Mouse (Mus musculus) hindbrain, embryonic 13.5 days (tissue): ENCODE measurements around the gene Crb2. TPM values are rescaled to one million over a fixed set of nuclear protein-coding genes. Genes with fewer than 3 reads are reported as not detected.
A peak's percentile ranks its signal among the peaks of the same experiment; 100 is the strongest.

Experiments used
- ATAC-seq: fragments of 200-750 bp; cut with Nextera tagmentation; 2 replicates; pipeline ENCODE4 v1.8.0; 2017; ENCODE audit warnings: moderate TSS enrichment; ENCODE audit not compliant: low FRiP score
- H3K27ac ChIP-seq: fragments of 300-500 bp; sonication (generic); 2 replicates; pipeline ENCODE4 v1.5.1; 2015; ENCODE audit warnings: inconsistent platforms, mild to moderate bottlenecking, moderate library complexity
- H3K27me3 ChIP-seq: fragments of 300-500 bp; sonication (generic); 2 replicates; pipeline ENCODE4 v1.6.1; 2015; ENCODE audit warnings: mild to moderate bottlenecking, inconsistent platforms
- H3K36me3 ChIP-seq: fragments of 300-500 bp; sonication (generic); 2 replicates; pipeline ENCODE4 v1.6.1; 2015; ENCODE audit warnings: mild to moderate bottlenecking, inconsistent platforms
- H3K4me1 ChIP-seq: fragments of 300-500 bp; sonication (generic); replicated peaks from 2 replicates; pipeline ENCODE4 v1.6.1; 2015; ENCODE audit warnings: inconsistent platforms
- H3K4me2 ChIP-seq: fragments of 300-500 bp; sonication (generic); 2 replicates; pipeline ENCODE4 v1.6.1; 2015; ENCODE audit warnings: inconsistent platforms, mild to moderate bottlenecking, moderate library complexity
- H3K4me3 ChIP-seq: fragments of 300-500 bp; sonication (generic); 2 replicates; pipeline ENCODE4 v1.5.1; 2015; ENCODE audit warnings: mild to moderate bottlenecking, inconsistent platforms
- H3K9ac ChIP-seq: fragments of 300-500 bp; sonication (generic); 2 replicates; pipeline ENCODE4 v1.6.1; 2015; ENCODE audit warnings: mild to moderate bottlenecking, inconsistent platforms
- H3K9me3 ChIP-seq: fragments of 300-500 bp; sonication (generic); 2 replicates; pipeline ENCODE4 v1.6.1; 2016; ENCODE audit warnings: inconsistent platforms
- WGBS: fragments of 180-500 bp; shearing (Covaris S2); methylation state at CpG from one replicate; pipeline ENCODE4 v1.1.7; 2015; 5-methylcytosine and 5-hydroxymethylcytosine counted together
- polyA plus RNA-seq: library from polyadenylated mRNA; unstranded; fragments of >200 nt; fragmentation: Nextera tagmentation; extraction: Ambion mirVana; gene quantifications from 2 replicates; pipeline ENCODE4 v1.2.1, GENCODE M21; 2015

Gene Crb2
- 6.8 and 7.5 TPM in 2 replicates for polyA plus RNA-seq

DNA sequence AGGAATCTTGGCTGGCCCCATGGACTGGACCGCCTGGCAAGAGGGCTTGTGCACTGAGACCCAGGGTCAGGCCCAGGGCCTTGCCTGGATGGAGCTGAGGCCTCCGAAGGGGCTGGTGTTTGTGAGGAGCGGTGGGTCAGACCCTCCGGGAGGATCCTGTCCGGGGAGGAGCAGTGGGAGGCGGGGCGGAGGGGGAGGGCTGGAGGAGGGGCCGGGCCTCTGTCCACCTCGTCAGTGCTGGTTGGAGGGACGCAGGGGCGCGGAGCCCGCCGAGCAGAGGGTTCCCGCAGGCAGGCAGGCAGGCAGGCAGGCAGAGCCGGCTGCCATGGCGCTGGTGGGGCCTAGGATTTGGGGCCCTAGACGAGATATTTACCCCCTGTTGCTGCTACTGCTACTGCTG, at the start of gene Crb2:
TSS of gene Crb2 (plus strand) at position 234 of the 400 bp plus-strand sequence.
- peak within 1 kb of the TSS; percentile 68 for H3K9ac ChIP-seq
- H3K4me2 ChIP-seq, result peak within 1 kb of the TSS; percentile 46
- peak; percentile 7; the same call in 1 of the 2 replicates for ATAC-seq

DNA sequence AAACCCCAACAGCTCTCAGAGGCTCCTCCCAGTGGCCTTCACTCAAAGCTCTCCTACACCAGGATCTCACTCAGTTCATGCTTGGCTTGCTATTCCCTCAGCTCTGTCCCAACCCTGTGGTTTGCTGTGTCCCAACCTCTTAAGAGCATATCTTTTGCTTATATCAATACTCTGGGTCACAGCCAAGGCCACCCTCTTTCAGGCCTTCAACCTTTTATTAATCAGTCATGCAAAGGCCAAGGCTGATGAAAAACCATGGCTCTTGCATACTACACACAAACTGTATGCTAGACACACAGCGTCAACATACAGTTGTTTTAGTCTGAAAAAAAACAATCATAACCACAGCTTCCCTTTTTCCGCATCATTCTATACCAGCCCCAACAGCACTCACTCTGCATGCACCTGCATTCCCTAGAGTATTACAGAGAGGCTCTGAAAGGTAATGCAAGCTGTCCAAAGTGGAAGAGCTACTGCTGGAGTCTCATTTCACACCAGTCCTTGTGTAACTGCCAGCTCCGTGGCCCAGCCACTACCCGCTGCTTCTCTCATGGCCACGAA, 44.7 kb upstream of the Crb2 start:
- H3K4me1 ChIP-seq, result peaks cover 10% of the 10 kb centered on the region
- H3K4me2 ChIP-seq, result no peak overlapping the region
- no peak for ATAC-seq
- H3K9ac ChIP-seq, result no peak overlapping the region
- H3K4me3 ChIP-seq, result no peak overlapping the region
- no peaks in the 10 kb centered on the region for H3K9me3 ChIP-seq
- H3K27me3 ChIP-seq, result no peaks in the 10 kb centered on the region
- H3K36me3 ChIP-seq, result no peaks in the 10 kb centered on the region
- 88% methylated on average over 5 of the region's 5 CpGs for WGBS
- no peak overlapping the region for H3K27ac ChIP-seq

More for the DNA sequence above, at the start of gene Crb2:
- Histone ChIP-seq H3K4me1 (peaks cover 68% of the 10 kb centered on the region), H3K9me3 (no peaks in the 10 kb centered on the region), H3K27ac (peak within 1 kb of the TSS; percentile 84), H3K4me3 (peak within 1 kb of the TSS; percentile 40), H3K36me3 (no peaks in the 10 kb centered on the region), H3K27me3 (peaks cover 15% of the 10 kb centered on the region)
- 2% methylated on average over 13 of the region's 18 CpGs for WGBS

DNA sequence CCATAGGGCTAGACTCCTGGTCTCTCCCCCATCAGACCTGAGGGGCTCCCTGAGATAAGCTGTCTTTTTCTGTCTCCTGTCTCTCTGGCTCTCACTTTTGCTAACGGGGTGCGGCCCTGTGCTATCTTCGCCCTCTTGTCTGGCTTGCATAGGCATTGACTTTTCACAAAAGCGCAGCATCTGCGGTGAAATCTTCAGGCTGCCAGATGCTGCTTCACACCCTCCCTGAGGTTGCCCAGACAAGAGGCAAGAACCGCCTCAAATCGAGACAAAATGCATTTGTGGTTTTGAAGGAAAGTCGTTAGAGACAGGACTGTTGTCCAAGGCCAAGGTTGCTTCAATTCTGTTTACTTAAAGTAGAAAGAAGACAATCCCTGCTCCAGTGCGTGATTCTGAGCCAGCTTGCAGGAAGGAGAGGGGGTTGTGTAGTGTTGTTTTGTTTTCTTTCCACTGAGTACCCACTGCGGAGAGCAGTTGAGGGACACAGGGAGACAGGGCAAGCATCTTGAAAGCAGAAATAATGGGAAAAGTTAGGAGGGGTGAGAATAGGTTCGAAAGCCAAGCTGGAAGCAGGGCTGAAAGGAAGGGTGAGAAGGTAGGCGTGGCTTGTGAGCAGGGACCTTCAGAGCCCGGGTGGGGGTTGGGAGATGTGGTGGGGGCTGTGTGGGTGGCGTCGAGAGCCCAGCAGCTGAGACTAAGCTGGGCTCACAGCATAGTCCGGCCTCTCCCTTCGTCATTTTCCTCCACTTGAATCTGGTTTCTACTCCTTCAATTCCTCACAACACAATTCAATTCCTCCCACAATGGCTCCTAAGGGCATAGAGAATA, 40.9 kb upstream of the Crb2 start:
- H3K4me2 ChIP-seq, result peak overlapping the region; percentile 39
- no peak overlapping the region for H3K27ac ChIP-seq
- H3K9ac ChIP-seq, result no peak overlapping the region
- WGBS, result 15% methylated on average over 17 of the region's 17 CpGs
- no peak overlapping the region for H3K4me3 ChIP-seq
- no peaks in the 10 kb centered on the region for H3K27me3 ChIP-seq
- H3K4me1 ChIP-seq, result peaks cover 10% of the 10 kb centered on the region
- peak; percentile 82; the same call in 1 of the 2 replicates for ATAC-seq
- no peaks in the 10 kb centered on the region for H3K36me3 ChIP-seq
- no peaks in the 10 kb centered on the region for H3K9me3 ChIP-seq

- 67% methylated on average over 1 of the region's 1 CpGs for WGBS
- ATAC-seq, result no peak
- H3K9ac ChIP-seq, result no peak overlapping the region
- H3K4me2 ChIP-seq, result peak overlapping the region; percentile 39
- H3K36me3 ChIP-seq, result no peaks in the 10 kb centered on the region
- H3K9me3 ChIP-seq, result no peaks in the 10 kb centered on the region
- no peak overlapping the region for H3K27ac ChIP-seq
- H3K27me3 ChIP-seq, result no peaks in the 10 kb centered on the region
- peaks cover 10% of the 10 kb centered on the region for H3K4me1 ChIP-seq
- no peak overlapping the region for H3K4me3 ChIP-seq
Observed at GRCm38 (mm10) chr2:37735807-37736188, 40.3 kb upstream of the Crb2 start.

- Histone ChIP-seq H3K9me3 (no peaks in the 10 kb centered on the region), H3K36me3 (no peaks in the 10 kb centered on the region), H3K27me3 (no peaks in the 10 kb centered on the region), H3K9ac (no peak overlapping the region), H3K4me2 (no peak overlapping the region), H3K27ac (no peak overlapping the region; the same call in 1 of the 2 replicates), H3K4me3 (no peak overlapping the region), H3K4me1 (no peaks in the 10 kb centered on the region)
- WGBS, result 76% methylated on average over 20 of the region's 20 CpGs
- no peak for ATAC-seq
Observed at GRCm38 (mm10) chr2:37741806-37742554, 34.1 kb upstream of the Crb2 start.

DNA sequence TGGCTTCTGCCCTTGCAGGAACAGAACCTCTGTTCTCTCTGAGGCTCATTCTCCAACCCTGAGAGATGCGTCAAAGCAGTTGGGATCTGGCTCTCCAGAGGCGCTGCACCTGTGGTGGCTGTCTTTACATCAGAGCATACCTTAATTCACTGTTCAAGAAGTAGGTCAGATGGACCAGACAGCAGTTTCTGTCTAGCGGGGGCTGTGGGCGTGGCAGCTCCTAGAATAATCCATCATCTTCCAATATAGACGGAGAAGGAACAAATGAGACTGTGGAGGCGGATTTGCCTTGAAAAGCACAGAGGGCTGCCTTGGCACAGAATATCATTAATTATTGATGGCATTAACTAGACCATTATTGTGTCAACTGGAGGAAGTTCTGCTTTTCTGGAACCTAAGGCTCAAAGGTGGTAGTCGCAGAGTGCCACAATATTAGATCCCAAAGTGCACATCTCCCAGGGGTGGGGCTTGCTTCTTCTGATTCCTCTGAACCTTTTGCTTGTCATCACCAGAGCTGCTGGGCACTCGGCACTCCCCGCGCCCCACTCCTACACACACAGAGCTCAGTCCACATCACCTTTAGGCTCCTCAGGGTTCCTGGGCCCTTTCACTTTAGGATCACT, 31.2 kb upstream of the Crb2 start:
- no peak for ATAC-seq
- H3K9ac ChIP-seq, result no peak overlapping the region
- 82% methylated on average over 10 of the region's 10 CpGs for WGBS
- no peak overlapping the region for H3K27ac ChIP-seq
- no peak overlapping the region for H3K4me2 ChIP-seq
- no peak overlapping the region for H3K4me3 ChIP-seq
- no peaks in the 10 kb centered on the region for H3K27me3 ChIP-seq
- H3K4me1 ChIP-seq, result peaks cover 14% of the 10 kb centered on the region
- H3K36me3 ChIP-seq, result no peaks in the 10 kb centered on the region
- H3K9me3 ChIP-seq, result no peaks in the 10 kb centered on the region

- Histone ChIP-seq H3K27me3 (no peaks in the 10 kb centered on the region), H3K27ac (no peak overlapping the region), H3K36me3 (no peaks in the 10 kb centered on the region), H3K4me2 (no peak overlapping the region), H3K4me1 (peaks cover 14% of the 10 kb centered on the region), H3K4me3 (no peak overlapping the region), H3K9ac (no peak overlapping the region), H3K9me3 (no peaks in the 10 kb centered on the region)
- WGBS, result 94% methylated on average over 5 of the region's 5 CpGs
- ATAC-seq, result no peak
Observed at GRCm38 (mm10) chr2:37746293-37747049, 29.6 kb upstream of the Crb2 start.

DNA sequence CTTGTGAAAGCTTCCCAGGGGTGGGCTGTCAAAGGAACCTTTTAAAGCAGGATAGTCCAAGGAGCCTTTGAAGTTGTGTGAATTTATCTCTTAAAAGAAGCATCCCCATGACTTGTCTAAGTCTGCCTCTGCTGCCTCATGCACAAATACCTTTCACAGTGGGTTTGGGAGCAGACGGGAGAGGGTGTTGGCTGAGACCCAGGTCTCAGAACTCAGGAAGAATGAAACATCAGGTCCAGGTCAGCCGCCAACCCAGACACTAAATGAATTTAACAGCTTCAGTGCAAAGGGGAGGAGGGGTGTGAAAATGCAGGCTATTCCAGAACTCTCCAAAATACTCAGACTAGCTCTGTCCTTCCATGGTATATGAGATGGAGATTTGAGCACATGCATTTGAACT, 28.1 kb upstream of the Crb2 start:
- H3K27me3 ChIP-seq, result no peaks in the 10 kb centered on the region
- 40% methylated on average over 2 of the region's 2 CpGs for WGBS
- no peak for ATAC-seq

GRCm38 (mm10) chr2:37748442-37749066, 27.5 kb upstream of the Crb2 start:
- 57% methylated on average over 10 of the region's 10 CpGs for WGBS
- H3K36me3 ChIP-seq, result no peaks in the 10 kb centered on the region
- no peak overlapping the region for H3K4me2 ChIP-seq
- H3K27ac ChIP-seq, result peak overlapping the region; percentile 48; the same call in 1 of the 2 replicates
- no peaks in the 10 kb centered on the region for H3K27me3 ChIP-seq
- H3K4me1 ChIP-seq, result peaks cover 14% of the 10 kb centered on the region
- no peak overlapping the region for H3K4me3 ChIP-seq
- ATAC-seq, result no peak
- no peaks in the 10 kb centered on the region for H3K9me3 ChIP-seq
- H3K9ac ChIP-seq, result no peak overlapping the region

More for the DNA sequence above, 28.1 kb upstream of the Crb2 start:
- peaks cover 14% of the 10 kb centered on the region for H3K4me1 ChIP-seq
- no peak overlapping the region for H3K4me3 ChIP-seq
- no peak overlapping the region for H3K27ac ChIP-seq
- H3K9me3 ChIP-seq, result no peaks in the 10 kb centered on the region
- H3K4me2 ChIP-seq, result no peak overlapping the region
- H3K9ac ChIP-seq, result no peak overlapping the region
- no peaks in the 10 kb centered on the region for H3K36me3 ChIP-seq

DNA sequence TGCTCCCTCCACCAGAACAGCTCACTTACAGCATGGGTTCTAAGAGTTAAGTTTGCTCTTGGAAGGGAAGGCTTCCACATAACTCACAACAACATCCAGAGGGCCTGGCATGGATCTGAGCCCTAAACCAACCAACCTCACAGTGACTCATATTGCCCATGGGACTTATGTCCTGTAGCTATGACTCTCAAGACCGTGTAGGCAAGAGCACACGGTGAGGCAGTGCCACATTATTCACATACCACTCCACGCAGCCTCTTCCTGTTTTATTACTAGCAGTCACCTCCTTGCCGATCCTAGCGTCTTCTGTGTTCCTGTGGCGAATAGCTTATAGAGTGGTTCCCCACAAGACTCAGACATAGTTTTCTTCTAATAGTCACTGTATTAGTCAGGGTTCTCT, 26.7 kb upstream of the Crb2 start:
- no peak for ATAC-seq
- 89% methylated on average over 6 of the region's 6 CpGs for WGBS
- Histone ChIP-seq H3K27me3 (no peaks in the 10 kb centered on the region), H3K9ac (no peak overlapping the region), H3K4me1 (peaks cover 14% of the 10 kb centered on the region), H3K36me3 (no peaks in the 10 kb centered on the region), H3K4me2 (no peak overlapping the region), H3K9me3 (no peaks in the 10 kb centered on the region), H3K27ac (no peak overlapping the region), H3K4me3 (no peak overlapping the region)

GRCm38 (mm10) chr2:37751114-37751513, 24.9 kb upstream of the Crb2 start:
- Histone ChIP-seq H3K9me3 (no peaks in the 10 kb centered on the region), H3K4me3 (no peak overlapping the region), H3K27me3 (no peaks in the 10 kb centered on the region), H3K9ac (no peak overlapping the region), H3K27ac (no peak overlapping the region), H3K4me2 (no peak overlapping the region), H3K36me3 (no peaks in the 10 kb centered on the region), H3K4me1 (peaks cover 18% of the 10 kb centered on the region)
- 94% methylated on average over 1 of the region's 1 CpGs for WGBS
- no peak for ATAC-seq
